Mouse (Mus musculus) embryo, embryonic 10 days (tissue): ENCODE data around the gene Stx8.

ENCODE experiments used
- DNase-seq: peaks from one replicate; pipeline ENCODE4 v3.0.0-alpha.2; 2015; ENCODE audit warnings: low spot score

The Stx8 gene

GRCm38 (mm10) chr11:68089426-68089825 lies 123.4 kb downstream of the Stx8 start:
- DNase-seq = peak; percentile 38

- DNase-seq = peak; percentile 78
These were observed 124.0 kb downstream of the Stx8 start for GRCm38 (mm10) chr11:68089885-68090592.

- no peak for DNase-seq
These were observed 126.2 kb downstream of the Stx8 start for GRCm38 (mm10) chr11:68091975-68092759.

GRCm38 (mm10) chr11:68101598-68101997 lies 135.6 kb downstream of the Stx8 start:
- DNase-seq = no peak

GRCm38 (mm10) chr11:68103480-68103879 lies 137.5 kb downstream of the Stx8 start:
- no peak for DNase-seq

- no peak for DNase-seq
These were observed 140.1 kb downstream of the Stx8 start for GRCm38 (mm10) chr11:68106053-68106452.

- peak; percentile 45 for DNase-seq
These were observed 147.6 kb downstream of the Stx8 start for GRCm38 (mm10) chr11:68113454-68114100.

GRCm38 (mm10) chr11:68114202-68114601 lies 148.2 kb downstream of the Stx8 start:
- peak; percentile 39 for DNase-seq

GRCm38 (mm10) chr11:68116157-68116556 lies 150.2 kb downstream of the Stx8 start:
- DNase-seq = no peak

GRCm38 (mm10) chr11:68117878-68118660 lies 152.1 kb downstream of the Stx8 start:
- no peak for DNase-seq

- no peak for DNase-seq
These were observed 152.7 kb downstream of the Stx8 start for GRCm38 (mm10) chr11:68118679-68119078.

- DNase-seq = no peak
These were observed 153.1 kb downstream of the Stx8 start for GRCm38 (mm10) chr11:68119136-68119535.

- DNase-seq = no peak
These were observed 155.3 kb downstream of the Stx8 start for GRCm38 (mm10) chr11:68121260-68121659.

- DNase-seq = no peak
These were observed 155.7 kb downstream of the Stx8 start for GRCm38 (mm10) chr11:68121660-68122059.

GRCm38 (mm10) chr11:68126071-68126470 lies 160.1 kb downstream of the Stx8 start:
- DNase-seq = no peak

GRCm38 (mm10) chr11:68134494-68134893 lies 168.5 kb downstream of the Stx8 start:
- DNase-seq = no peak

- no peak for DNase-seq
These were observed 169.4 kb downstream of the Stx8 start for GRCm38 (mm10) chr11:68135350-68135749.

- no peak for DNase-seq
These were observed 170.7 kb downstream of the Stx8 start for GRCm38 (mm10) chr11:68136687-68137086.

- no peak for DNase-seq
These were observed 176.3 kb downstream of the Stx8 start for GRCm38 (mm10) chr11:68142296-68142695.

GRCm38 (mm10) chr11:68144235-68145065 lies 178.5 kb downstream of the Stx8 start:
- peak; percentile 47 for DNase-seq

GRCm38 (mm10) chr11:68145066-68145585 lies 179.1 kb downstream of the Stx8 start:
- peak; percentile 29 for DNase-seq
